Mouse (Mus musculus): ENCODE measurements around the gene Podxl. TPM values are rescaled to one million over a fixed set of nuclear protein-coding genes. Genes with fewer than 3 reads are reported as not detected.
A peak's percentile ranks its signal among the peaks of the same experiment; 100 is the strongest.

Podxl gene
- polyA plus RNA-seq, 1 experiment from 2014 or later: 11.5 TPM

DNA sequence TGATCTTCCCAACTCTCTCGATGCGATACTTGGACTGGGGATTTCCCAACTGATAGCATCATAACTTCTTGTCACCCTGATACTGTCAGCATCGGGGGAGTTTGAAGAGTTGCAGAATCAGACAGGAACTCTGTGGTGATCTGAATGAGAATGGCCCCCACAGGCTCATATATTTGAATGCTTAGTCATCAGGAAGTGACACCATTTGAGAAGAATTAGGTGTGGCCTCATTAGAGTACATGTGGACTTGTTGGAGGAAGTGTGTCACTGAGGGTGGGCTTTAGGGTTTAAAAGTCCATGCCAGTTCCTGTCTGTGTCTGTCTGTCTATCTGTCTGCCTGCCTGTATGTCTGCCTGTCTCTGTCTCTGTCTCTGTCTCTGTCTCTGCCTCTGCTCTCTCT is 31.9 kb downstream of the Podxl start:
- no peak overlapping the region for H3K4me3 ChIP-seq
- no peak overlapping the region for H3K9ac ChIP-seq (replicated peaks)
- 90% methylated on average over 3 of the region's 3 CpGs for WGBS
- ATAC-seq (replicated peaks): no peak
- no peaks in the 10 kb centered on the region for H3K9me3 ChIP-seq
- no peaks in the 10 kb centered on the region for H3K27me3 ChIP-seq
- H3K27ac ChIP-seq (replicated peaks): no peak overlapping the region
- no peaks in the 10 kb centered on the region for H3K36me3 ChIP-seq
- H3K4me1 ChIP-seq: 0 out of 2 replicates have a peak, but pooled peaks cover 3% of the 10 kb centered on the region
- no peak overlapping the region for H3K4me2 ChIP-seq (replicated peaks)

DNA sequence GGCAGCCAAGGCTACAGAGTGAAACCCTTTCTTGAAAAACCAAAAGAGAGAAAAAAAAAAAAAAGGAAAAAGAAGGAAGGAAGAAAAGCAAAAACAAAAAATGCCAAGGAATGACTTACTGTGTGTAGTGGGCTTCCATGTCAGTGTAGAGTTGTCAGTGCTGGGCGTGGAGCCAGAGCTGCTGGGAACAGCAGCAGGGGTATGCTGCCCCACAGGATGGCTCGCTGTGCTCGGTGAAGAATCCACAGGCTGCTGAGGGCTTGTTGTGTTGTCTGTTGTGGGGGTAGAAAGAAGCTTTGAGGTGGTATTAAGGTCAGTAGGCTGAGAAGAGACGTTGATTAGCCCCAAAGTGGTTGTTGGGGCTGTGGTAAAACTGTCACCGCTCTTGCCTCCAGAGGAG is 35.4 kb downstream of the Podxl start:
- Histone ChIP-seq H3K4me1 (0 out of 2 replicates have a peak, but pooled peaks cover 3% of the 10 kb centered on the region), H3K27ac (replicated peaks) (no peak overlapping the region), H3K9me3 (no peaks in the 10 kb centered on the region), H3K36me3 (peaks cover 14% of the 10 kb centered on the region), H3K4me2 (replicated peaks) (no peak overlapping the region), H3K9ac (replicated peaks) (no peak overlapping the region), H3K4me3 (no peak overlapping the region), H3K27me3 (no peaks in the 10 kb centered on the region)
- 89% methylated on average over 5 of the region's 5 CpGs for WGBS
- no peak for ATAC-seq (replicated peaks)

DNA sequence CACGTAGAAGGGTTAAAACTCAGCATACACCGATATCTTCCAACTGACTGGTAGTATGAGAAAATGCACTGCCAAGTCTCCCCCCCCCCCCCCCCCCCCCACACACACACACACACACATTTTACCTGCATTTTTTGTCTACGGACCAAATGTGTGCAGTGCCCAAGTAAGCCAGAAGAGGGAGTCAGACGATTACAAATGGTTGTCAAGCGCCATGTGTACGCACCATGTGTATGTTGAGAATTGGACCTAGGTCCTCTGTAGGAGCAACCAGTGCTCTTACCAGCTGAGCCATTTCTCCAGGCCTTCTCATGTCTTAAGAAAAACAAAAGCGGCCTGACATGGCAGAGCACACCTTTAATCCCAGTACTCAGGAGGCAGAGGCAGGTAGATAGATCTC is 35.9 kb downstream of the Podxl start:
- no peak overlapping the region for H3K4me3 ChIP-seq
- H3K4me2 ChIP-seq (replicated peaks): no peak overlapping the region
- H3K9me3 ChIP-seq: no peaks in the 10 kb centered on the region
- H3K4me1 ChIP-seq: 0 out of 2 replicates have a peak, but pooled peaks cover 3% of the 10 kb centered on the region
- H3K27me3 ChIP-seq: no peaks in the 10 kb centered on the region
- H3K9ac ChIP-seq (replicated peaks): no peak overlapping the region
- no peak overlapping the region for H3K27ac ChIP-seq (replicated peaks)
- WGBS: 75% methylated on average over 7 of the region's 7 CpGs
- peaks cover 14% of the 10 kb centered on the region for H3K36me3 ChIP-seq
- ATAC-seq (replicated peaks): no peak

DNA sequence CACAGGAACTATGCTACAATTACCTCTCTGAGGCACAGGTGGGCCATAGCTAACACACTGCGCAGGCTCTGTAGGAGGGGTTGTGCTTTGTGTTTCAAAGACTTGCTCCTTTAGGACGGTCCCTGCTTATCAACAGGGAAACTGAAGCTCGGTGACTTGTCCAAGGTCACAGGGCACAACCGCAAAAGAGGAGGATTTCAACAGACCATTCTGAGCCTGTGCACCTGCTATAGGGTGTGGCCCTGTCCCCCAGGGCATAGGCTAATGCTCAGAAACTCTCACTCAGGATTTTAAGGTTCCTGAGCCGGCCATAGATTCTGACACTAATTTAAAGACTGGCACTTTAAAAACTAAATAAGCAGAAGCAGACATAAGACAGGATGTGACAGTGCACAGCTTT is 36.9 kb downstream of the Podxl start:
- Histone ChIP-seq H3K9ac (replicated peaks) (no peak overlapping the region), H3K36me3 (peaks cover 14% of the 10 kb centered on the region), H3K27me3 (no peaks in the 10 kb centered on the region), H3K9me3 (no peaks in the 10 kb centered on the region), H3K4me1 (no peaks in the 10 kb centered on the region), H3K4me2 (replicated peaks) (no peak overlapping the region), H3K4me3 (no peak overlapping the region), H3K27ac (replicated peaks) (no peak overlapping the region)
- ATAC-seq (replicated peaks): no peak
- WGBS: 92% methylated on average over 5 of the region's 5 CpGs

DNA sequence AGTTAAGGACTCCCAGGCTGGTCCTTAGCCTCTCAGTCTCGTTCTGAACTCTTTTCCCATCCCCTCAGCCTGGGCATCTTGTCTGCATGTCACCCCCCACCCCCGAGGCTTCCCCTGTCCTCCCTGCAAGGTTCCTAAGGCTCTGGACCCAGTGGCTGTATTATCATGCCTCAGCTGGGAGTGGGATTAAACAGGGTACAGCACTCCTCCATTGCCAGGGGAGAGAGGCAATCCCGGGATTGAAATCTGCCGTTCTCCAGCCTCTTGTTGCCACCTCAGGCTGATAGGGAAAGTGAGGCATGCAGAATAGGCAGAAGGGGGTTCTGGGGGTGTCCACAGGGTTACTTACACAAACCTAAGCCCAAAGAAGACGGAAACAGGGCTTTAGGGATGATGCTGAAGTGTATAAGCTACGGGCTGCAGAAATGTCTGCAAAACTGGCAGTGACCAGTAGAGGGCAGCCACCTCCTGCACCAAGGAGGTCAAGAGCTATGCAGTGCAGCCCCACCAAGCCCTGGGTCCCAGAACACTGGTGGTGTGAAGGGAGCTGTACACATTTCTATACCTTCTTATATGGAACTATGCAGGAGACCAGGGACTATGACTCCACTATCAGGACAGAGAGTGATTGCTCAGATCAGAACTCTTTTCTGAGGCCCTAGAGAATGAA is 38.4 kb downstream of the Podxl start:
- WGBS: 76% methylated on average over 6 of the region's 6 CpGs
- Histone ChIP-seq H3K4me1 (peaks cover 5% of the 10 kb centered on the region; the same call in 1 of the 2 replicates), H3K36me3 (peaks cover 14% of the 10 kb centered on the region), H3K4me3 (no peak overlapping the region), H3K9ac (replicated peaks) (no peak overlapping the region), H3K4me2 (replicated peaks) (no peak overlapping the region), H3K9me3 (no peaks in the 10 kb centered on the region), H3K27me3 (no peaks in the 10 kb centered on the region), H3K27ac (replicated peaks) (no peak overlapping the region)
- ATAC-seq (replicated peaks): peak; percentile 66

DNA sequence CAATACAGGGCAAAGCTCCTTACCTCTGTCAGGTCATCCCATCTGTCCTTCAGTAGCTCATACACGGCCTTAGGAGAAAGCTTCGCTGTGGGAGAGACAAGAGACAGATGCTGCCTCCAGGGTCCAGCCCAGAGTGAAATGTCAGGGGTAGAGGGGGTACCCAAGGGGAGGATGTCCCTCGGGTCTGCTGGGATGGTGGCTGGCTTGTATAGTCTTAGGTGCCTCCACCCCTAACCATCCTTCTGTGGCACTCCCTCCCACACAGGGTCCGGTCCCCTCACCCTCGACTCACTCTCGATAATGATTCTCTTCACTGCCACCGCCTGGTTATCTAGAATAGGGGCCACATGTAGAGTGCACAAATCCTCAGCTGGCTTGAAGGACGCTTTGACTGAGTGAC is 39.1 kb downstream of the Podxl start:
- Histone ChIP-seq H3K27ac (replicated peaks) (no peak overlapping the region), H3K4me2 (replicated peaks) (no peak overlapping the region), H3K9me3 (no peaks in the 10 kb centered on the region), H3K4me3 (no peak overlapping the region), H3K27me3 (no peaks in the 10 kb centered on the region), H3K36me3 (peaks cover 14% of the 10 kb centered on the region), H3K9ac (replicated peaks) (no peak overlapping the region), H3K4me1 (peaks cover 5% of the 10 kb centered on the region; the same call in 1 of the 2 replicates)
- no peak for ATAC-seq (replicated peaks)
- WGBS: 92% methylated on average over 8 of the region's 8 CpGs

DNA sequence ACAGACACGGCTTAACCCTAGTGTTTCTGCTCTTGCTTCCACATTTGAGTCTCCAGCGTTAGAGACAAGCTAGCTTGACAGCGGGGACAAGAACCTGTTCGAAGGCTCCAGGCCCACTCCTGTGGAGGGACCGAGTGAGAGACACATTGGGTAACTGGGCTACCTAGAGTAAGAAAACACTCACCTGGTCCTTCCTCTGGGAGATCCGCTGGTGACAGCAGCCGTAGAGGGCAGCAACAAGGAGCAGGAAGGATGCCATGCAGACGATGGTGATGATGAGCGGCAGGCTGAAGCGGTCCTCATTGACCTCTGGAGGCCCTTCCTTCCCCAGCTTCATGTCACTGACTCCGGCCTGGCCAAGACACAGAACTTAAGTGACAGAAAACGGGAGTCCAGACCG is 39.7 kb downstream of the Podxl start:
- H3K4me3 ChIP-seq: no peak overlapping the region
- peaks cover 5% of the 10 kb centered on the region; the same call in 1 of the 2 replicates for H3K4me1 ChIP-seq
- H3K9me3 ChIP-seq: no peaks in the 10 kb centered on the region
- H3K27me3 ChIP-seq: no peaks in the 10 kb centered on the region
- no peak overlapping the region for H3K4me2 ChIP-seq (replicated peaks)
- no peak for ATAC-seq (replicated peaks)
- H3K9ac ChIP-seq (replicated peaks): no peak overlapping the region
- WGBS: 93% methylated on average over 13 of the region's 13 CpGs
- H3K36me3 ChIP-seq: peaks cover 14% of the 10 kb centered on the region
- H3K27ac ChIP-seq (replicated peaks): no peak overlapping the region

DNA sequence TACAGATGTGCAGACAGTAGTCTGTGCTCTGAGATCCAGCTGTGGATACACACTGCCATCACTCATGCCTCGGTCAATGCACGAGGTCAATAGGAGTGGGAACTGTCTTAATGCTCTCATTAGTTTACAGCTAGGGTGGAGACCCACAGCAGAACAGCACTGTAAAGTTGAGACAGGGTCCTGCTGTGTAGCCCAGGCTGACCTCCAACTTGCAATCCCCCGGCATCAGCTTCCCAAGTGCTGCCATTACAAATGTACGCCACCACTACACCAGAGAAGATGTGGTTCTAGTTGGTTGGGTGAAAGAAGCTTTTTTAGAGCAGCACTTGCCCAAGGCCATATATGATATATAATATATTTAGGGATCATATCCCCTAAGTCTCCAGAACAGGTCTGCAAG is 40.1 kb downstream of the Podxl start:
- Histone ChIP-seq H3K4me1 (peaks cover 5% of the 10 kb centered on the region; the same call in 1 of the 2 replicates), H3K9ac (replicated peaks) (no peak overlapping the region), H3K4me2 (replicated peaks) (no peak overlapping the region), H3K27me3 (no peaks in the 10 kb centered on the region), H3K27ac (replicated peaks) (no peak overlapping the region), H3K36me3 (peaks cover 14% of the 10 kb centered on the region), H3K9me3 (no peaks in the 10 kb centered on the region), H3K4me3 (no peak overlapping the region)
- 89% methylated on average over 4 of the region's 4 CpGs for WGBS
- no peak for ATAC-seq (replicated peaks)

DNA sequence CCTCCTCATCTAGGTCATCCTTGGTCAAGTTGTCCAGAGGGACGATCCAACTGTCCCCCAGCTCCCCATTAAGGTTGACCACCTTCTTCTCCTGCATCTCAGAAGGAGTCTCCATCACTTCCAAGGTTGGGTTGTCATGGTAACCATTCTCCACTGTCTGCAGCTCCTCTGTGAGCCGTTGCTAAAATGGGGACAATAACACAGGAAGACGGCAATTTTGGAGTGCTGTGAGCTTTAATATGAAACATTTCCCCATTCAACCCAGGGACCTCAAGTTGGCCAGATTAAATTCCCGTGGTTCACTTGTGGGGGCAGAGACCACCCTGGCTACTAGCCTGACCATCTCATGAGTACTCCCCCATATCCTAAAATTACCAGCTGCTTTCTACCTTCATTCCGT is 40.7 kb downstream of the Podxl start:
- Histone ChIP-seq H3K27ac (replicated peaks) (0 out of 2 replicates have a peak overlapping the region, but pooled peaks have one; percentile 4), H3K4me1 (peaks cover 5% of the 10 kb centered on the region; the same call in 1 of the 2 replicates), H3K36me3 (peaks cover 14% of the 10 kb centered on the region), H3K27me3 (no peaks in the 10 kb centered on the region), H3K4me2 (replicated peaks) (no peak overlapping the region), H3K9me3 (no peaks in the 10 kb centered on the region), H3K9ac (replicated peaks) (no peak overlapping the region), H3K4me3 (no peak overlapping the region)
- no peak for ATAC-seq (replicated peaks)
- WGBS: 48% methylated on average over 5 of the region's 5 CpGs

DNA sequence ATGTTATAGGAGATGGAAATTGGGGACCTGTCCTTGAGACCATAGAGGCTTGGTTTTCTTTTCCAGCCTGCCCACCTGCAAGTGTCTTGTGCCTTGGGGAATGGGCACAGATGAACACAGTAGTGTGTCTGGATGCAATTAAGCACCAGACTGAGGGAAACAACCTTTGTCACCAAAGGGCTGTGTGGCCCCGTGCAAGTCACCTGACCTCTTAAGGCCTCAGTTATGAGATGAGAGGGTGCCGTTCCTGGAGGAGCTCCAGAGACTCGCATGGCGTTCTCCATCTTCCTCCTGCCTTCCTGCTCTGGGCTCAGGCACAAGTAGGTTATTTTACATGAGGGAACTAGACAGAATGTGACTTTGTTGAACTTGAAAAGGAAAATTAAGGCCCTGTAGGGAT is 41.3 kb downstream of the Podxl start:
- no peak for ATAC-seq (replicated peaks)
- Histone ChIP-seq H3K27ac (replicated peaks) (0 out of 2 replicates have a peak overlapping the region, but pooled peaks have one; percentile 4), H3K9me3 (no peaks in the 10 kb centered on the region), H3K36me3 (peaks cover 14% of the 10 kb centered on the region), H3K4me1 (peaks cover 5% of the 10 kb centered on the region; the same call in 1 of the 2 replicates), H3K27me3 (no peaks in the 10 kb centered on the region), H3K9ac (replicated peaks) (no peak overlapping the region), H3K4me3 (no peak overlapping the region), H3K4me2 (replicated peaks) (no peak overlapping the region)
- 81% methylated on average over 4 of the region's 4 CpGs for WGBS

DNA sequence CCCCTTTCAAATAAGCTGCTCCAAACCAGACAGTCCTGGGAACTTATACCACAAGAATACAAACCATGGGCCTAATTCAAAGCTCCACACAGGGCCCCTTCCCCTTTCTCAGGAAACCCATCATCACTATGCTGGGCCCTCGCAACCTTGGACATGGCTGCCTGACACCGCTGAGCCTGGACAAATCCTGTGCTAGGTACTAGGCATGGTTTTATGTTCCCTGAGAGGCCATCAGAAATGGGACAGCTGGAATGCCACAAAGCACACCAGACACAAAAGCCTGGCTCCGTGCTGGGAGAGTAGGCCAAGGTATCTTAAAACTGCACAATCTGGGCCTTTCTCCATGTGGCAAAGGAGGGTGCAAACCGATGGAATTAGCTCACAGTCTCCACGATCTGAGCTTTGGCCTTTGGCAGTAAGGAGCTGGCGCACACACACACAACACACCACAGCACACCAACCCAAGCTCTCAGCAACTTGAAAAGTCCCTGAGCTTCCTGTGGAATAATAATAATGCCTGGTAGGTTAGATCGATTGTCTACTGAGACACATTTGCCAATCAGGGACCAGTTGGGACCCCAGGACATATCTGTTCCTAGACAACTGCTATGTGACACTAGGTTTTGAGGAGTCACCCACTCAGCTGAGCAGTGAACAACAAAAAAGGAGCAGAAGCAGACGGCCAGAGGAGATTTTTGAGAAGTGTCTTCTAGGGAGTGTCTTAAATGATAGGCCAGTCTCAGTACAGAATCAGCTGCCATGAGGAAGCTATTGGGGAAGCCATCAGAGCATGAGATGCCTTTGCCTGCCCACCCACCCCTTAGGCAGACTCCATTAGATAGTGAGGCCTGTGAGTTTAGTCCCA is 42.1 kb downstream of the Podxl start:
- WGBS: 78% methylated on average over 8 of the region's 8 CpGs
- H3K9me3 ChIP-seq: no peaks in the 10 kb centered on the region
- H3K4me1 ChIP-seq: peaks cover 5% of the 10 kb centered on the region; the same call in 1 of the 2 replicates
- H3K27me3 ChIP-seq: no peaks in the 10 kb centered on the region
- no peak for ATAC-seq (replicated peaks)
- H3K4me3 ChIP-seq: no peak overlapping the region
- H3K27ac ChIP-seq (replicated peaks): no peak overlapping the region
- peaks cover 14% of the 10 kb centered on the region for H3K36me3 ChIP-seq
- no peak overlapping the region for H3K9ac ChIP-seq (replicated peaks)
- H3K4me2 ChIP-seq (replicated peaks): no peak overlapping the region

DNA sequence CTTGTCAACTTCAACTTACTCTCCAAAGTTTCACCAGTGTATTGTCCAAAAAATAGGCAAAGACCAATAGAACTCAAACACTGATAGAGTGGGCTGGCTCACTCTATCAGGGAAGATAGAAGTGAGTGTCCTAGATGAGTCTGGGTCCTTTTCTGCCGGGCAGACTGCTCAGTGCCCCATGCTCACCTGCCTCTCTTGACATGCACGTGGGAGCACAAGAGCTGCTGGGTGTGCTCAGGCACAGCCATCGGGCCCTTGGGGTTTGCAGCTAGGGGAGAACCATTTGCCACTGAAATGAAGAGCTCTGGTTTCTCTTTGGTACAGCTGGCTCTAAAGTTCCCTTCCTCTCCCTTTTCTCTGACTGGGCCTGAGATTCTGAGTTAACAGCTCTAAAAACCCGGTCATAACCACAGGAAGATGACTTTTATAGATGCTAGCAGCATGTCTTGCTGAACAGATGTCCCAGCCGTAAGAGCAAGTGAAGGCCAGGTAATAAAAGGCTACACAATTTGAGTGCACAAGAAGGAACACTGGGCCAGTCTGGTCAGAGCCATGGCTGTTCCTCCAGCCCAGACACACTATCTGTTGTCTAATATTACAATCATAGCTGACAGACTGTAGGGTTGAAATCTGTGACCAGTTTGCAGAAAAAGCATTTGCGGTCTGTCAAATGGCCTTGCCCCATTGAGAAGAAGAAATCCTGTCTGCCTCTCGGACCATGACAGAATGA is 43.1 kb downstream of the Podxl start:
- no peak overlapping the region for H3K4me3 ChIP-seq
- WGBS: 79% methylated on average over 7 of the region's 7 CpGs
- H3K4me1 ChIP-seq: peaks cover 5% of the 10 kb centered on the region; the same call in 1 of the 2 replicates
- ATAC-seq (replicated peaks): no peak
- no peaks in the 10 kb centered on the region for H3K9me3 ChIP-seq
- no peak overlapping the region for H3K27ac ChIP-seq (replicated peaks)
- peaks cover 14% of the 10 kb centered on the region for H3K36me3 ChIP-seq
- no peak overlapping the region for H3K4me2 ChIP-seq (replicated peaks)
- no peak overlapping the region for H3K9ac ChIP-seq (replicated peaks)
- no peaks in the 10 kb centered on the region for H3K27me3 ChIP-seq

Measured in forebrain, embryonic 15.5 days (tissue).